Comparison of ENCODE assay signal across 14 mouse cellular contexts in genomic region chr4:149060621-149061431, GRCm38 (mm10). TPM values are rescaled to one million over a fixed set of nuclear protein-coding genes. Genes with fewer than 3 reads are reported as not detected.
A peak's percentile ranks its signal among the peaks of the same experiment; 100 is the strongest.
DNase-seq lines count a peak whose midpoint lies in the region; ATAC-seq and TF ChIP-seq lines count a peak whose summit lies in the region.
"Had no signal": no experiment of that assay in that cellular context is flagged by ENCODE, and none has a peak within 500 bp of the region (broad histone marks: within the 10 kb centered on the region; RNA-seq: fewer than 3 reads in every experiment).

No protein-coding gene starts in this region.

- H3K4me2 ChIP-seq in heart, embryonic 12.5 days = peak overlapping the region; percentile 30
- H3K4me2 ChIP-seq: embryonic facial prominence, embryonic 12.5 days had no signal

- intact Hi-C loops in left cerebral cortex, adult 2 months (cut with DNase I) = no loop called here
- intact Hi-C loops in left cerebral cortex, postnatal 10 days (cut with DNase I) = no loop called here

- no peak overlapping the region for H3K4me3 ChIP-seq in heart, embryonic 12.5 days
- H3K4me3 ChIP-seq in left cerebral cortex, adult 2 months = no peak overlapping the region
- peak overlapping the region; percentile 21; the same call in 1 of the 2 replicates for H3K4me3 ChIP-seq in E14TG2a.4 (replicated peaks; ENCODE audit: low read length)
- H3K4me3 ChIP-seq: embryonic facial prominence, embryonic 12.5 days had no signal

- H3K9ac ChIP-seq in heart, embryonic 12.5 days = peak overlapping the region; percentile 13; the same call in 1 of the 2 replicates
- H3K9ac ChIP-seq: embryonic facial prominence, embryonic 12.5 days; liver, embryonic 14.5 days had no signal

- DNase-seq in cerebellum, adult 18-20 months = peak; percentile 39 to 41
- DNase-seq in heart, adult 8-10 months (ENCODE audit: low spot score) = no peak
- DNase-seq in left cerebral cortex, adult 2 months (ENCODE audit: extremely low spot score in 1 of 2, low spot score in 2 of 2) = no peak
- no peak for DNase-seq in left cerebral cortex, postnatal 10 days (ENCODE audit: extremely low spot score in 1 of 2, low spot score in 2 of 2)
- DNase-seq in thymus, postnatal 14 days = no peak
- DNase-seq: kidney, postnatal 10 days had no signal

- ATAC-seq in cerebellum, adult (ENCODE audit: insufficient number of reproducible peaks, low FRiP score, low TSS enrichment) = no peak
- no peak for ATAC-seq in heart, embryonic 12.5 days (ENCODE audit: insufficient number of reproducible peaks, low FRiP score)
- ATAC-seq: activated CD4-positive, CD25-positive, alpha-beta regulatory T cell, adult 4 months; forebrain, embryonic 14.5 days had no signal

- H3K27ac ChIP-seq in heart, embryonic 12.5 days (ENCODE audit: poor library complexity, severe bottlenecking) = no peak overlapping the region
- no peak overlapping the region for H3K27ac ChIP-seq in left cerebral cortex, adult 2 months
- H3K27ac ChIP-seq: embryonic facial prominence, embryonic 12.5 days; liver, embryonic 14.5 days had no signal

- peaks cover 62% of the 10 kb centered on the region for H3K4me1 ChIP-seq in heart, embryonic 12.5 days (replicated peaks)
- H3K4me1 ChIP-seq in E14TG2a.4 (replicated peaks; ENCODE audit: low read depth, low read length) = peaks cover 91% of the 10 kb centered on the region

- no peaks in the 10 kb centered on the region for H3K9me3 ChIP-seq in heart, embryonic 12.5 days (replicated peaks)
- no peaks in the 10 kb centered on the region for H3K9me3 ChIP-seq in E14TG2a.4 (ENCODE audit: low read length)
- H3K9me3 ChIP-seq: embryonic facial prominence, embryonic 12.5 days; G1E had no signal

- WGBS in heart, embryonic 12.5 days = 41% methylated on average over 14 of the region's 14 CpGs

- no peaks in the 10 kb centered on the region for H3K36me3 ChIP-seq in heart, embryonic 12.5 days
- H3K36me3 ChIP-seq in E14TG2a.4 (ENCODE audit: insufficient read depth, low read length) = peaks cover 16% of the 10 kb centered on the region

- peak; percentile 42 for TF ChIP-seq CTCF in left cerebral cortex, adult 2 months (IDR thresholded peaks at IDR 0.05)
- TF ChIP-seq CTCF in E14TG2a.4 (conservative IDR thresholded peaks at IDR 0.05; ENCODE audit: low read length) = no peak

- H3K27me3 ChIP-seq in heart, embryonic 12.5 days (replicated peaks) = no peaks in the 10 kb centered on the region
- H3K27me3 ChIP-seq in E14TG2a.4 (ENCODE audit: insufficient read depth, low read length) = peaks cover 9% of the 10 kb centered on the region
- H3K27me3 ChIP-seq: embryonic facial prominence, embryonic 12.5 days had no signal

RNA-seq across cellular contexts. Expression of gene Pex14, which starts 38.9 kb away (rescaled TPM):
- polyA plus RNA-seq in heart, embryonic 12.5 days (2016; fragmentation: Nextera tagmentation; extraction: Ambion mirVana) = 44.1 and 44.3 TPM in 2 replicates
- 10 to 100 TPM; 22.9 to 27.2 (median 24.1) TPM for total RNA-seq in heart, adult 8-10 months (2022)
- total RNA-seq in left cerebral cortex, adult 2 months (2021) = 10 to 100 TPM; 49.3 to 50.4 TPM
- 10 to 100 TPM; 34.8 to 36.9 TPM for total RNA-seq in left cerebral cortex, postnatal 10 days (2021)

RNA-seq across cellular contexts. Expression of gene Dffa, which starts 43.1 kb away (rescaled TPM):
- 37.8 and 39.9 TPM in 2 replicates for polyA plus RNA-seq in heart, embryonic 12.5 days (2016; fragmentation: Nextera tagmentation; extraction: Ambion mirVana)
- total RNA-seq in heart, adult 8-10 months (2022) = 10 to 100 TPM; 41.3 to 52.2 (median 46.7) TPM
- 10 to 100 TPM; 62.2 to 69.7 TPM for total RNA-seq in left cerebral cortex, adult 2 months (2021)
- 10 to 100 TPM; 55.8 to 62.7 TPM for total RNA-seq in left cerebral cortex, postnatal 10 days (2021)

Comparison
In these comparisons a context has a peak if more than half of its experiments do, and no peak if none do; other contexts are left out.
1. DNase-seq: peak in cerebellum, adult 18-20 months (2 of 2); none in heart, adult 8-10 months (single experiment), left cerebral cortex, adult 2 months (0 of 2), left cerebral cortex, postnatal 10 days (0 of 2) and thymus, postnatal 14 days (single experiment).